Mouse (Mus musculus): ENCODE measurements around the gene Cacfd1. TPM values are rescaled to one million over a fixed set of nuclear protein-coding genes. Genes with fewer than 3 reads are reported as not detected.

Gene Cacfd1
- polyA plus RNA-seq, 1 experiment from 2014 or later = 101 TPM

DNA sequence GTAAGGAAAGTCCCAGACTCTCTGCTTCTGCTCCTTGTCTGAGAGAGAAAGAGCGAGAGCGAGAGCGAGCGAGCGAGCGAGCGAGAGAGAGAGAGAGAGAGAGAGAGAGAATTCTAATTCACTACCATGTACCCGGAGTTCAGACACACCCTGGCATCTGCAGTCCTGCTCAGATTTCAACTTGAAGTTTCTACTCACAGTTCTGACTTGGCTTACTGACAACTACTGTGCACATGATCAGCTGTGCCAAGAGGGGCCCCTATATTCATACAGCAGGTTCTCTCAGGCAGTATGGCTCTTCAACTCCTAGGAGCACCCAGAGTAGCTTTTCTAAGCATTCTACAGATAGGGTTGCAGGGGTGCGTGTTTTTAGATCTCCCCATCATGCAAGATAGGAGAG lies 49.5 kb downstream of the Cacfd1 start:
- Histone ChIP-seq H3K36me3 (replicated peaks) (no peaks in the 10 kb centered on the region), H3K4me1 (no peaks in the 10 kb centered on the region), H3K9me3 (no peaks in the 10 kb centered on the region), H3K27me3 (ENCODE audit: poor library complexity, severe bottlenecking) (no peaks in the 10 kb centered on the region), H3K4me3 (no peak overlapping the region), H3K27ac (no peak overlapping the region)
- 88% methylated on average over 9 of the region's 9 CpGs for WGBS
- no peak for DNase-seq (ENCODE audit: extremely low spot score, low spot score)

DNA sequence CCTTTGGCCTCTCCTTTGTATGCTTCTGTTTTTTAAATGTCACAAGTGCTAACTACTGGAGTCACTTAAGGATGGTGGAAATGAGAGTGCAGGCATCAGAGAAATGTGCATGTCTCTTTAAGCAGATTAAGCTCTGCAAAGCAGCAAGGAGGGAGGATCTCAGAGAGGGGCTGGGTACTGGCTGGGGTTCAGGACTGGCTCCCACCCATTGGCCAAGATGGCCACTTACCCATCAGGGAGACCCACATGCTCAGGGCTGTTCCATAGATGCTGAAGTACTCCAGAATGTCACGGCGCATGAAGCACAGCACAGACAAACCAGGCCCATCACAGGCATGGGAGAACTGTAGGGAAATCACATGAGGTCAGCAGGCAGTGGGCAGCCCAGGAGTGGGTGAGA lies 57.4 kb downstream of the Cacfd1 start:
- WGBS = 86% methylated on average over 2 of the region's 2 CpGs
- no peak for DNase-seq (ENCODE audit: extremely low spot score, low spot score)
- Histone ChIP-seq H3K4me1 (peaks cover 4% of the 10 kb centered on the region; the same call in 1 of the 2 replicates), H3K27ac (no peak overlapping the region), H3K36me3 (replicated peaks) (no peaks in the 10 kb centered on the region), H3K9me3 (0 out of 2 replicates have a peak, but pooled peaks cover 3% of the 10 kb centered on the region), H3K4me3 (no peak overlapping the region), H3K27me3 (ENCODE audit: poor library complexity, severe bottlenecking) (no peaks in the 10 kb centered on the region)

GRCm38 (mm10) chr2:27067996-27068395 lies 58.3 kb downstream of the Cacfd1 start:
- no peaks in the 10 kb centered on the region for H3K36me3 ChIP-seq (replicated peaks)
- H3K4me1 ChIP-seq = peaks cover 4% of the 10 kb centered on the region; the same call in 1 of the 2 replicates
- H3K27ac ChIP-seq = no peak overlapping the region
- no peak for DNase-seq (ENCODE audit: extremely low spot score, low spot score)
- 63% methylated on average over 2 of the region's 2 CpGs for WGBS
- H3K27me3 ChIP-seq (ENCODE audit: poor library complexity, severe bottlenecking) = no peaks in the 10 kb centered on the region
- 0 out of 2 replicates have a peak, but pooled peaks cover 3% of the 10 kb centered on the region for H3K9me3 ChIP-seq
- H3K4me3 ChIP-seq = no peak overlapping the region

- H3K4me3 ChIP-seq = no peak overlapping the region
- WGBS = 73% methylated on average over 3 of the region's 3 CpGs
- no peaks in the 10 kb centered on the region for H3K27me3 ChIP-seq (ENCODE audit: poor library complexity, severe bottlenecking)
- H3K27ac ChIP-seq = no peak overlapping the region
- 0 out of 2 replicates have a peak, but pooled peaks cover 3% of the 10 kb centered on the region for H3K9me3 ChIP-seq
- H3K36me3 ChIP-seq (replicated peaks) = no peaks in the 10 kb centered on the region
- peaks cover 12% of the 10 kb centered on the region for H3K4me1 ChIP-seq
- no peak for DNase-seq (ENCODE audit: extremely low spot score, low spot score)
These were observed 59.9 kb downstream of the Cacfd1 start for GRCm38 (mm10) chr2:27069646-27070045.

GRCm38 (mm10) chr2:27070247-27070813 lies 60.6 kb downstream of the Cacfd1 start:
- Histone ChIP-seq H3K27ac (no peak overlapping the region), H3K4me3 (no peak overlapping the region), H3K4me1 (peaks cover 12% of the 10 kb centered on the region), H3K36me3 (replicated peaks) (no peaks in the 10 kb centered on the region), H3K9me3 (no peaks in the 10 kb centered on the region), H3K27me3 (ENCODE audit: poor library complexity, severe bottlenecking) (no peaks in the 10 kb centered on the region)
- 86% methylated on average over 2 of the region's 2 CpGs for WGBS
- DNase-seq (ENCODE audit: extremely low spot score, low spot score) = no peak

Other genes with a start within 250 kb of the Cacfd1 start
- not detected in 2 replicates for gene Abo, start 144.9 kb upstream of the Cacfd1 start, polyA plus RNA-seq (2016; fragmentation: Nextera tagmentation; extraction: Ambion mirVana)
- gene Surf6, start 107.0 kb upstream of the Cacfd1 start, polyA plus RNA-seq (2016; fragmentation: Nextera tagmentation; extraction: Ambion mirVana) = 34.4 and 37.1 TPM in 2 replicates
- 112 and 118 TPM in 2 replicates for gene Med22, start 99.2 kb upstream of the Cacfd1 start, polyA plus RNA-seq (2016; fragmentation: Nextera tagmentation; extraction: Ambion mirVana)
- 735 and 753 TPM in 2 replicates for gene Rpl7a, start 99.2 kb upstream of the Cacfd1 start, polyA plus RNA-seq (2016; fragmentation: Nextera tagmentation; extraction: Ambion mirVana)
- gene Surf2, start 93.6 kb upstream of the Cacfd1 start, polyA plus RNA-seq (2016; fragmentation: Nextera tagmentation; extraction: Ambion mirVana) = 54.9 and 55.1 TPM in 2 replicates
- gene Surf1, start 93.4 kb upstream of the Cacfd1 start, polyA plus RNA-seq (2016; fragmentation: Nextera tagmentation; extraction: Ambion mirVana) = 46.0 and 47.3 TPM in 2 replicates
- 155 TPM in 2 replicates for gene Surf4, start 76.0 kb upstream of the Cacfd1 start, polyA plus RNA-seq (2016; fragmentation: Nextera tagmentation; extraction: Ambion mirVana)
- gene Stkld1, start 75.9 kb upstream of the Cacfd1 start, polyA plus RNA-seq (2016; fragmentation: Nextera tagmentation; extraction: Ambion mirVana) = 0.07 and 0.09 TPM in 2 replicates
- gene Rexo4, start 45.5 kb upstream of the Cacfd1 start, polyA plus RNA-seq (2016; fragmentation: Nextera tagmentation; extraction: Ambion mirVana) = 57.1 and 59.0 TPM in 2 replicates
- not detected in 2 replicates for gene Adamts13, start 36.5 kb upstream of the Cacfd1 start, polyA plus RNA-seq (2016; fragmentation: Nextera tagmentation; extraction: Ambion mirVana)
- gene Slc2a6, start 18.1 kb downstream of the Cacfd1 start, polyA plus RNA-seq (2016; fragmentation: Nextera tagmentation; extraction: Ambion mirVana) = 1.6 and 2.1 TPM in 2 replicates
- not detected in 2 replicates for gene Mymk, start 62.3 kb downstream of the Cacfd1 start, polyA plus RNA-seq (2016; fragmentation: Nextera tagmentation; extraction: Ambion mirVana)
- gene Adamtsl2, start 69.5 kb downstream of the Cacfd1 start, polyA plus RNA-seq (2016; fragmentation: Nextera tagmentation; extraction: Ambion mirVana) = 3.8 and 5.3 TPM in 2 replicates
- 0.05 and 0.16 TPM in 2 replicates for gene Fam163b, start 132.6 kb downstream of the Cacfd1 start, polyA plus RNA-seq (2016; fragmentation: Nextera tagmentation; extraction: Ambion mirVana)
- gene Dbh, start 155.3 kb downstream of the Cacfd1 start, polyA plus RNA-seq (2016; fragmentation: Nextera tagmentation; extraction: Ambion mirVana) = not detected in 2 replicates
- 1.8 TPM in 2 replicates for gene Sardh, start 238.4 kb downstream of the Cacfd1 start, polyA plus RNA-seq (2016; fragmentation: Nextera tagmentation; extraction: Ambion mirVana)

Data from forebrain, embryonic 10.5 days (tissue).